Mouse (Mus musculus) CH12.LX (cell line): ENCODE measurements around the gene Nop16. TPM values are rescaled to one million over a fixed set of nuclear protein-coding genes. Genes with fewer than 3 reads are reported as not detected.

ENCODE experiments used
- DNase-seq: peaks from one replicate; pipeline ENCODE4 v3.0.0-alpha.2; 2013; ENCODE audit errors: extremely low read depth
- H3K27ac ChIP-seq: 2 replicates; pipeline ENCODE4 v1.5.1; 2012; ENCODE audit warnings: low read depth, mild to moderate bottlenecking, control low read depth, moderate library complexity; ENCODE audit not compliant: insufficient read depth
- H3K27me3 ChIP-seq: replicated peaks from 2 replicates; pipeline ENCODE3; 2012; ENCODE audit warnings: inconsistent platforms
- H3K36me3 ChIP-seq, 2 experiments: replicated peaks in 1 of 2; 2 replicates each; pipeline versions ENCODE3 to v1.6.1; 2012; ENCODE audit warnings: inconsistent platforms in 1 of 2, low read length in 1 of 2, mild to moderate bottlenecking in 1 of 2, mixed read lengths in 1 of 2, moderate library complexity in 1 of 2; ENCODE audit not compliant: control insufficient read depth in 1 of 2, insufficient read depth in 1 of 2
- H3K4me1 ChIP-seq, 2 experiments: 2 replicates each; pipeline ENCODE4 v1.6.1; 2012; ENCODE audit warnings: inconsistent platforms in 1 of 2, moderate library complexity in 1 of 2; ENCODE audit not compliant: insufficient read depth in 2 of 2, control insufficient read depth in 1 of 2
- H3K4me2 ChIP-seq: 2 replicates; pipeline ENCODE4 v1.6.1; 2012; ENCODE audit warnings: low read depth, mild to moderate bottlenecking, control low read depth; ENCODE audit not compliant: poor library complexity, insufficient read depth, severe bottlenecking
- H3K4me3 ChIP-seq, 3 experiments: fragments of 150-350 bp in 1 of 3; sonication (generic) in 1 of 3; replicated peaks in 1 of 3; 2 replicates each; pipeline versions ENCODE3 to v1.5.1; 2011 to 2012; ENCODE audit warnings: low read depth in 2 of 3, low read length in 2 of 3, mild to moderate bottlenecking in 2 of 3, moderate library complexity in 2 of 3, control low read depth in 1 of 3, improper control_type of control experiment in 1 of 3, inconsistent platforms in 1 of 3, mixed read lengths in 1 of 3; ENCODE audit not compliant: poor library complexity in 1 of 3
- H3K79me2 ChIP-seq: replicated peaks from 2 replicates; pipeline ENCODE4 v1.6.1; 2012; ENCODE audit warnings: mild to moderate bottlenecking, moderate library complexity; ENCODE audit not compliant: control insufficient read depth, poor library complexity, insufficient read depth, severe bottlenecking; ENCODE audit errors: extremely low read depth
- H3K9ac ChIP-seq: 2 replicates; pipeline ENCODE4 v1.6.1; 2012; ENCODE audit warnings: low read depth, mild to moderate bottlenecking, control low read depth, moderate library complexity; ENCODE audit not compliant: insufficient read depth
- H3K9me3 ChIP-seq: replicated peaks from 2 replicates; pipeline ENCODE3; 2012; ENCODE audit warnings: low read length, inconsistent platforms, mixed read lengths
- BHLHE40 ChIP-seq: IDR thresholded peaks from 2 replicates; pipeline ENCODE4 v1.6.1; 2011; ENCODE audit warnings: mild to moderate bottlenecking, low read depth, low read length, improper control_type of control experiment
- CHD1 ChIP-seq: IDR thresholded peaks from 2 replicates; pipeline ENCODE4 v1.6.1; 2012; ENCODE audit warnings: low read depth, low read length, improper control_type of control experiment, inconsistent platforms
- CHD2 ChIP-seq: IDR thresholded peaks from 2 replicates; pipeline ENCODE4 v1.6.1; 2011; ENCODE audit warnings: low read length, improper control_type of control experiment
- CTCF ChIP-seq, 2 experiments: IDR thresholded peaks in 1 of 2; conservative IDR thresholded peaks in 1 of 2; 2 replicates each; pipeline ENCODE4 v1.5.1; 2011 to 2012; ENCODE audit warnings: low read depth in 2 of 2, low read length in 2 of 2, improper control_type of control experiment in 1 of 2, inconsistent platforms in 1 of 2, mild to moderate bottlenecking in 1 of 2, moderate library complexity in 1 of 2
- E2F4 ChIP-seq: IDR thresholded peaks from 2 replicates; pipeline ENCODE4 v1.6.1; 2011; ENCODE audit warnings: low read depth, low read length, improper control_type of control experiment; ENCODE audit not compliant: insufficient replicate concordance
- ELF1 ChIP-seq: IDR thresholded peaks from 2 replicates; pipeline ENCODE4 v1.6.1; 2014; ENCODE audit warnings: low read depth, mild to moderate bottlenecking, inconsistent platforms, low read length, improper control_type of control experiment
- ETS1 ChIP-seq: conservative IDR thresholded peaks from 2 replicates; pipeline ENCODE4 v1.6.1; 2012; ENCODE audit warnings: low read depth, mild to moderate bottlenecking, inconsistent platforms, low read length, improper control_type of control experiment, moderate library complexity
- GABPA ChIP-seq: IDR thresholded peaks from 2 replicates; pipeline ENCODE4 v1.6.1; 2012; ENCODE audit warnings: low read depth, low read length, improper control_type of control experiment, inconsistent platforms; ENCODE audit not compliant: insufficient replicate concordance
- HCFC1 ChIP-seq: IDR thresholded peaks from 2 replicates; pipeline ENCODE4 v1.6.1; 2012; ENCODE audit warnings: low read depth, mild to moderate bottlenecking, inconsistent platforms, low read length, improper control_type of control experiment
- IRF4 ChIP-seq: IDR thresholded peaks from 2 replicates; pipeline ENCODE4 v1.6.1; 2014; ENCODE audit warnings: low read depth, mild to moderate bottlenecking, inconsistent platforms, low read length, improper control_type of control experiment
- JUN ChIP-seq: IDR thresholded peaks from 2 replicates; pipeline ENCODE4 v1.6.1; 2011; ENCODE audit warnings: low read depth, mild to moderate bottlenecking, low read length, improper control_type of control experiment, moderate library complexity; ENCODE audit not compliant: insufficient read depth
- JUND ChIP-seq: conservative IDR thresholded peaks from 2 replicates; pipeline ENCODE4 v1.6.1; 2011; ENCODE audit warnings: low read depth, low read length, improper control_type of control experiment
- KAT2A ChIP-seq: IDR thresholded peaks from 2 replicates; pipeline ENCODE4 v1.6.1; 2012; ENCODE audit warnings: low read length, improper control_type of control experiment, inconsistent platforms; ENCODE audit not compliant: insufficient replicate concordance
- MAFK ChIP-seq: IDR thresholded peaks from 2 replicates; pipeline ENCODE4 v1.6.1; 2011; ENCODE audit warnings: low read length, improper control_type of control experiment; ENCODE audit not compliant: insufficient replicate concordance
- MAX ChIP-seq: IDR thresholded peaks from 2 replicates; pipeline ENCODE4 v1.6.1; 2011; ENCODE audit warnings: low read length, improper control_type of control experiment
- MAZ ChIP-seq: IDR thresholded peaks from 2 replicates; pipeline ENCODE4 v1.6.1; 2012; ENCODE audit warnings: low read depth, mild to moderate bottlenecking, inconsistent platforms, low read length, improper control_type of control experiment, moderate library complexity
- MEF2A ChIP-seq: IDR thresholded peaks from 2 replicates; pipeline ENCODE4 v1.6.1; 2014; ENCODE audit warnings: low read depth, mild to moderate bottlenecking, inconsistent platforms, low read length, improper control_type of control experiment, borderline replicate concordance
- MXI1 ChIP-seq: IDR thresholded peaks from 2 replicates; pipeline ENCODE4 v1.6.1; 2011; ENCODE audit warnings: mild to moderate bottlenecking, low read depth, low read length, improper control_type of control experiment
- MYC ChIP-seq: IDR thresholded peaks from 2 replicates; pipeline ENCODE4 v1.6.1; 2011; ENCODE audit warnings: low read depth, mild to moderate bottlenecking, improper control_type of control experiment, low read length
- NELFE ChIP-seq: IDR thresholded peaks from 2 replicates; pipeline ENCODE4 v1.6.1; 2011; ENCODE audit warnings: low read depth, low read length, improper control_type of control experiment
- NRF1 ChIP-seq: IDR thresholded peaks from 2 replicates; pipeline ENCODE4 v1.6.1; 2014; ENCODE audit warnings: low read depth, mild to moderate bottlenecking, inconsistent platforms, low read length, improper control_type of control experiment, moderate library complexity
- PAX5 ChIP-seq: IDR thresholded peaks from 2 replicates; pipeline ENCODE4 v1.6.1; 2012; ENCODE audit warnings: low read length, inconsistent platforms, mixed read lengths
- POLR2A ChIP-seq: IDR thresholded peaks from 2 replicates; pipeline ENCODE4 v1.6.1; 2011; ENCODE audit warnings: low read depth, mild to moderate bottlenecking, improper control_type of control experiment, low read length
- POLR2AphosphoS2 ChIP-seq: IDR thresholded peaks from 2 replicates; pipeline ENCODE4 v1.6.1; 2011; ENCODE audit warnings: low read depth, low read length, improper control_type of control experiment
- RAD21 ChIP-seq: IDR thresholded peaks from 2 replicates; pipeline ENCODE4 v1.6.1; 2011; ENCODE audit warnings: low read depth, mild to moderate bottlenecking, low read length, improper control_type of control experiment, moderate library complexity
- RCOR1 ChIP-seq: conservative IDR thresholded peaks from 2 replicates; pipeline ENCODE4 v1.6.1; 2012; ENCODE audit warnings: low read depth, mild to moderate bottlenecking, inconsistent platforms, low read length, improper control_type of control experiment
- SIN3A ChIP-seq: IDR thresholded peaks from 2 replicates; pipeline ENCODE4 v1.6.1; 2012; ENCODE audit warnings: low read length, improper control_type of control experiment, inconsistent platforms
- SMC3 ChIP-seq: IDR thresholded peaks from 2 replicates; pipeline ENCODE4 v1.6.1; 2011; ENCODE audit warnings: low read depth, low read length, improper control_type of control experiment
- TBP ChIP-seq: conservative IDR thresholded peaks from 2 replicates; pipeline ENCODE4 v1.6.1; 2011; ENCODE audit warnings: low read depth, low read length, improper control_type of control experiment
- TCF12 ChIP-seq: IDR thresholded peaks from 2 replicates; pipeline ENCODE4 v1.6.1; 2014; ENCODE audit warnings: low read depth, mild to moderate bottlenecking, inconsistent platforms, low read length, improper control_type of control experiment
- UBTF ChIP-seq: IDR thresholded peaks from 2 replicates; pipeline ENCODE4 v1.6.1; 2012; ENCODE audit warnings: low read depth, mild to moderate bottlenecking, inconsistent platforms, low read length, improper control_type of control experiment, moderate library complexity
- USF1 ChIP-seq: IDR thresholded peaks from 2 replicates; pipeline ENCODE4 v1.6.1; 2014; ENCODE audit warnings: low read depth, mild to moderate bottlenecking, inconsistent platforms, low read length, improper control_type of control experiment
- USF2 ChIP-seq: conservative IDR thresholded peaks from 2 replicates; pipeline ENCODE4 v1.6.1; 2011; ENCODE audit warnings: low read depth, low read length, improper control_type of control experiment
- ZC3H11A ChIP-seq: IDR thresholded peaks from 2 replicates; pipeline ENCODE4 v1.6.1; 2012; ENCODE audit warnings: low read depth, mild to moderate bottlenecking, inconsistent platforms, low read length, improper control_type of control experiment
- ZKSCAN1 ChIP-seq: IDR thresholded peaks from 2 replicates; pipeline ENCODE4 v1.6.1; 2012; ENCODE audit warnings: low read depth, inconsistent platforms, low read length, improper control_type of control experiment, borderline replicate concordance
- ZMIZ1 ChIP-seq: IDR thresholded peaks from 2 replicates; pipeline ENCODE4 v1.6.1; 2012; ENCODE audit warnings: low read depth, mild to moderate bottlenecking, inconsistent platforms, low read length, improper control_type of control experiment
- ZNF384 ChIP-seq: IDR thresholded peaks from 2 replicates; pipeline ENCODE4 v1.6.1; 2012; ENCODE audit warnings: low read depth, low read length, improper control_type of control experiment, inconsistent platforms
- dilution Hi-C: fragments of 300-500 bp; cut with MboI; formaldehyde crosslinking; loops from 2 replicates; pipeline ENCODE4 v1.14.3; 2020; ENCODE audit warnings: low sequenced_read_pairs; ENCODE audit not compliant: extremely low pct_unique_long_range_greater_than_20kb, extremely low pct_ligation_motif_present
- in situ Hi-C: fragments of 300-500 bp; cut with MboI; formaldehyde crosslinking; loops from 3 replicates; pipeline ENCODE4 v1.14.3; 2019; ENCODE audit warnings: low sequenced_read_pairs, low pct_ligation_motif_present, low pct_unique_long_range_greater_than_20kb, mixed read lengths
- polyA plus RNA-seq: library from polyadenylated mRNA; unstranded; fragments of >175 nt; gene quantifications from 2 replicates; pipeline ENCODE4 v1.2.1, GENCODE M21; 2012; ENCODE audit warnings: low read depth; ENCODE audit not compliant: insufficient read length
- total RNA-seq, 2 experiments: library from RNA; depleted of rRNA; stranded (reverse); fragments of 300-350 nt in 1 of 2; fragments of >200 nt in 1 of 2; gene quantifications; 2 replicates each; pipeline ENCODE4 v1.2.3; 2012 to 2014

The Nop16 gene
- 100 and 137 TPM in 2 replicates for total RNA-seq (2012; rRNA removed)
- total RNA-seq (2014; rRNA removed): 127 and 132 TPM in 2 replicates
- 187 and 197 TPM in 2 replicates for polyA plus RNA-seq

DNA sequence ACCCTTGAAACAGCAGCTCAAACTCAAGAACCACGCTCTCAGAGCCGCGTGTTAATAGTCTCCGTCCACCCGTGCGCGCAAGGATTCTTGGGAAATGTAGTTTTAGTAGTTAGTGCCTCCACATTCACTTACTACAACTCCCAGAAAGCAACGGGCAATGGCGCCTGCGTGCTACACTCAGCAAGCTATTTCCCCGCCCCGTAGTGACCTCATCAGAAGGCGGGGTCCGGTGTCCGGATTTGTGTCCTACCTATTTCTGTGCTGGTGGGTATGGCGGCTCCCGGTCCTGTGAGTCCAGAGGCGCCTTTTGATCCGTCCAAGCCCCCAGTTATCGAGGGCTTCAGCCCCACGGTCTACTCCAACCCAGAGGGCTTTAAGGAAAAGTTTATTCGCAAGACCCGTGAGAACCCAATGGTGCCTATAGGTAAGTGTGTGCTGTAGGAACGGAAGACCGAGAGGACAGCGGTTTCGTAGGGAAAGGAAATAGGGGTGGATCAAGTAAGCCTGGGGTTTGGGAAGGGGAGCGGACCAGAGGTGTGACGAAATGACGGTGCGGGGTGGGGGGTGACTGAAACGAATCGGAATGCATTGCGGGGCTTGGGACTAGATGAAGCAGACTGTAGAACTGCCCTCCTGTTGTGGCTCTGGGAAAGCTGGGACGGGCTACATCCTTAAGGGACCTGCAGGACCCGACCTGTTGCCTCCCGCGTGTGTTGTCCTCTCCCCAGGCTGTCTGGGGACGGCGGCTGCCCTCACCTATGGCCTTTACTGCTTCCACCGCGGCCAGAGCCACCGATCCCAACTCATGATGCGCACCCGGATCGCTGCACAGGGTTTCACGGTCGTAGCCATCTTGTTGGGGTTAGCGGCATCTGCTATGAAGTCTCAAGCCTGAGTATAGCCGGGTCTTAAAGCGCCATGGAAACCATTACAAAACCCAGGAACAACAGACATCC lies at the start of gene Nop16, which contains the start of gene Higd2a:
Nop16 (minus strand) TSS at position 95 of the 956 bp plus-strand sequence.
Higd2a (plus strand) TSS at position 212 of the 956 bp plus-strand sequence.
- no peaks in the 10 kb centered on the region for H3K9me3 ChIP-seq
- dilution Hi-C loops (no loop called here), in situ Hi-C loops (no loop called here)
- H3K4me2 ChIP-seq: peak within 1 kb of the TSS; percentile 65
- peak; percentile 99 for DNase-seq
- H3K4me1 ChIP-seq: peaks cover 7 to 32% of the 10 kb centered on the region in 2 experiments
- peak within 1 kb of the TSS; percentile 85 for H3K9ac ChIP-seq
- H3K4me3 ChIP-seq: peak within 1 kb of the TSS; percentile 79 to 99 (median 94)
- peaks cover 13 to 68% of the 10 kb centered on the region in 2 experiments for H3K36me3 ChIP-seq
- peaks cover 28% of the 10 kb centered on the region for H3K79me2 ChIP-seq
- no peaks in the 10 kb centered on the region for H3K27me3 ChIP-seq
- H3K27ac ChIP-seq: peak within 1 kb of the TSS; percentile 28
- TF ChIP-seq ZC3H11A: no peak
- TF ChIP-seq ELF1: peak; percentile 71
- no peak for TF ChIP-seq MAFK
- peak; percentile 99 for TF ChIP-seq MYC
- peak; percentile 95 for TF ChIP-seq MAX
- TF ChIP-seq CHD1: no peak
- no peak for TF ChIP-seq SMC3
- TF ChIP-seq CHD2: no peak; the same call in 1 of the 2 replicates
- no peak for TF ChIP-seq RAD21
- TF ChIP-seq MXI1: peak; percentile 98
- peak; percentile 84; the same call in 1 of the 2 replicates for TF ChIP-seq POLR2AphosphoS2
- peak; percentile 94 for TF ChIP-seq NELFE
- TF ChIP-seq HCFC1: peak; percentile 91
- TF ChIP-seq TBP: peak; percentile 89
- TF ChIP-seq E2F4: peak; percentile 48; the same call in 1 of the 2 replicates
- TF ChIP-seq RCOR1: no peak
- no peak for TF ChIP-seq ZNF384
- TF ChIP-seq PAX5: no peak
- TF ChIP-seq CTCF (conservative IDR thresholded peaks at IDR 0.05 in 1 of 2, IDR thresholded peaks at IDR 0.05 in 1 of 2; ENCODE audit: low read depth in 2 of 2, low read length in 2 of 2): no peak
- peak; percentile 85 for TF ChIP-seq NRF1
- TF ChIP-seq MEF2A: no peak
- no peak for TF ChIP-seq USF1
- no peak for TF ChIP-seq USF2
- peak; percentile 84 for TF ChIP-seq SIN3A
- TF ChIP-seq BHLHE40: peak; percentile 40; the same call in 1 of the 2 replicates
- peak; percentile 63; the same call in 1 of the 2 replicates for TF ChIP-seq MAZ
- no peak; the same call in 1 of the 2 replicates for TF ChIP-seq UBTF
- TF ChIP-seq JUN: peak; percentile 3; the same call in 1 of the 2 replicates
- no peak; the same call in 1 of the 2 replicates for TF ChIP-seq ETS1
- peak; percentile 94 for TF ChIP-seq POLR2A
- TF ChIP-seq KAT2A: peak; percentile 91; the same call in 1 of the 2 replicates
- TF ChIP-seq GABPA: no peak; the same call in 1 of the 2 replicates
- TF ChIP-seq ZKSCAN1: no peak
- peak; percentile 8; the same call in 1 of the 2 replicates for TF ChIP-seq IRF4
- TF ChIP-seq ZMIZ1: peak; percentile 90
- TF ChIP-seq TCF12: peak; percentile 60
- no peak; the same call in 1 of the 2 replicates for TF ChIP-seq JUND
